Mouse (Mus musculus) lung, postnatal 0 days (tissue): ENCODE data around the gene Fam187a.

Experiments
- CTCF ChIP-seq: IDR thresholded peaks from 2 replicates; pipeline ENCODE4 v1.5.1; 2016; ENCODE audit warnings: antibody characterized with exemption, mild to moderate bottlenecking
- EP300 ChIP-seq: IDR thresholded peaks from 2 replicates; pipeline ENCODE4 v1.6.1; 2016; ENCODE audit warnings: antibody characterized with exemption, mild to moderate bottlenecking, control low read depth

DNA sequence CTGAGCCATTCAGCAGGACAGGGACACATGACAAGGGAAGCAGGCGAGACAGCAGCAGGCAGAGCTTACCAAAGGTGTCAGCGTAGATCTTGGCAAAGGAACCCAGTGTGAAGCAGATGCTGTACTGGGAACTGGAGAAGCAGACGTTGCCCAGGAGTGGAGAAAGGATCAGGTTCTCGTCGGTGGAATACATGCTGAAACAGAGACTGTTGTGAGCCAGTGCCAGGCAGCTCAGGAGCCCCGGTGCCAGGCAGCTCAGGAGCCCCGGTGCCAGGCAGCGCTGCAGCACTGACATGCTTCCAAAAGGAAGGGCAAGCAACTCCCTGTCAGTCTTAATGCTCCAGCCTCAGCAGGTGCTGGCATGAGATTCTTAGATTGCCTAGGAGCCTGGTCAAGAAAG is 25.0 kb upstream of the Fam187a start:
- TF ChIP-seq CTCF (no peak), EP300 (no peak)
